Mouse (Mus musculus) forebrain, embryonic 10.5 days (tissue): ENCODE measurements around the gene Sgms2. TPM values are rescaled to one million over a fixed set of nuclear protein-coding genes. Genes with fewer than 3 reads are reported as not detected.
"Not testable (repeated sequence)": the region's sequence is repeated elsewhere in the genome, so short reads cannot be mapped to it uniquely, and the experiment has no call there.

Experiments
- DNase-seq: peaks from one replicate; pipeline ENCODE4 v3.0.0-alpha.2; 2017; ENCODE audit warnings: low spot score; ENCODE audit errors: extremely low spot score
- H3K27ac ChIP-seq: fragments of 300-500 bp; sonication (generic); 2 replicates; pipeline ENCODE4 v1.5.1; 2016; ENCODE audit warnings: mild to moderate bottlenecking
- H3K27me3 ChIP-seq: fragments of 300-500 bp; sonication (generic); 2 replicates; pipeline ENCODE4 v1.6.1; 2016; ENCODE audit warnings: mild to moderate bottlenecking; ENCODE audit not compliant: poor library complexity, severe bottlenecking
- H3K36me3 ChIP-seq: fragments of 300-500 bp; sonication (generic); replicated peaks from 2 replicates; pipeline ENCODE4 v1.6.1; 2016; ENCODE audit warnings: mild to moderate bottlenecking, moderate library complexity
- H3K4me1 ChIP-seq: fragments of 300-500 bp; sonication (generic); 2 replicates; pipeline ENCODE4 v1.6.1; 2016
- H3K4me3 ChIP-seq: fragments of 300-500 bp; sonication (generic); 2 replicates; pipeline ENCODE4 v1.5.1; 2016; ENCODE audit warnings: mild to moderate bottlenecking, moderate library complexity
- H3K9me3 ChIP-seq: fragments of 300-500 bp; sonication (generic); 2 replicates; pipeline ENCODE4 v1.6.1; 2016; ENCODE audit warnings: mild to moderate bottlenecking, moderate library complexity
- WGBS: fragments of 180-500 bp; shearing (Covaris S2); methylation state at CpG from one replicate; pipeline ENCODE4 v1.1.7; 2016; 5-methylcytosine and 5-hydroxymethylcytosine counted together
- polyA plus RNA-seq: library from polyadenylated mRNA; unstranded; fragments of >200 nt; fragmentation: Nextera tagmentation; extraction: Ambion mirVana; gene quantifications from 2 replicates; pipeline ENCODE4 v1.2.1, GENCODE M21; 2016

Sgms2 gene
- polyA plus RNA-seq, 1 experiment from 2014 or later: 1.0 TPM

- Histone ChIP-seq H3K9me3 (no peaks in the 10 kb centered on the region), H3K27ac (no peak overlapping the region), H3K36me3 (no peaks in the 10 kb centered on the region), H3K4me3 (no peak overlapping the region), H3K27me3 (no peaks in the 10 kb centered on the region), H3K4me1 (no peaks in the 10 kb centered on the region)
- WGBS: 60% methylated on average over 6 of the region's 6 CpGs
- peak; percentile 31 for DNase-seq
Observed at GRCm38 (mm10) chr3:131347831-131348578, 143.2 kb downstream of the Sgms2 start.

- H3K27ac ChIP-seq: no peak overlapping the region
- H3K9me3 ChIP-seq: no peaks in the 10 kb centered on the region
- WGBS: 93% methylated on average over 6 of the region's 6 CpGs
- H3K27me3 ChIP-seq: no peaks in the 10 kb centered on the region
- H3K4me1 ChIP-seq: no peaks in the 10 kb centered on the region
- no peak for DNase-seq
- no peaks in the 10 kb centered on the region for H3K36me3 ChIP-seq
- H3K4me3 ChIP-seq: no peak overlapping the region
Observed at GRCm38 (mm10) chr3:131345903-131346302, 145.3 kb downstream of the Sgms2 start.

DNA sequence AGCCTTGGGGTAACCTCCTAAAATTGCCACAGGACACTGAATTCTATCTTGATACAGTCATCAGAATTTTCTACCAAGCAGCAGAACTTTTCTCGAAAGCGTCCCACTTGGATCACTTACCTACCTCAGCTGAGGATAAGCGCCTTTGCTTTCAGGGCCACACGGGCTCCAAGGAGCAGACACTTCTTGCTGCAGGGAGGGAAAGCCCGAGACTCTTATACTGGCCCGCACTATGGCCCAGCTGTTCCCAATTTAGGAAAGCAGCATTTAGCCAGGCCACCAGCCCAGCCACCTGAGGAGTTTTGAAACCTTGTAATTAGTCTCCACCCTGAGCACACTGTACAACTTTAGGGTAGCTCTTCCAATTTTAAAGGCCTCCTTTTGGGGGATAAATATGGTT is 147.9 kb downstream of the Sgms2 start:
- Histone ChIP-seq H3K4me1 (no peaks in the 10 kb centered on the region), H3K27ac (no peak overlapping the region), H3K27me3 (no peaks in the 10 kb centered on the region), H3K4me3 (no peak overlapping the region), H3K9me3 (no peaks in the 10 kb centered on the region), H3K36me3 (no peaks in the 10 kb centered on the region)
- WGBS: 79% methylated on average over 6 of the region's 6 CpGs
- no peak for DNase-seq

DNA sequence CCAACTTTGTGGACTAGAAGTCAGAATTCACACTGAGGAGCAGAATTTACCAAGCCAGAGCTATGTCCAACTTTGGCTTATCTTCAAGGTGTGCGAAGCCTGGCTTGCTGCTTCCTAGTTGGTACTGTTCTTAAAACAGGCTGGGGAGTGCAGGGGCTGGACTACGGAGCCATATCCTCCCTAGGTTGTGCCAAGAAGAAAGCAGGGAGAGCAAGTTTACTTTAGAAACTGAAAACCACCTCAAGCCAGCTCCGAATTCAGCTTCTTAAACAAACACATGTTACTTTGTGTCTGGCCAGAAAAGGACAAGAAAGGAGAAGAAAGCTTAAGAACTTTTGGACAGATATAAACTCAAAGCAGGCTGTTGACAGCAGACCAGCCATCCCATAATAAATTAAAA is 150.3 kb downstream of the Sgms2 start:
- DNase-seq: no peak
- 86% methylated on average over 3 of the region's 3 CpGs for WGBS
- Histone ChIP-seq H3K27ac (no peak overlapping the region), H3K4me3 (no peak overlapping the region), H3K9me3 (no peaks in the 10 kb centered on the region), H3K36me3 (no peaks in the 10 kb centered on the region), H3K4me1 (no peaks in the 10 kb centered on the region), H3K27me3 (no peaks in the 10 kb centered on the region)

GRCm38 (mm10) chr3:131339280-131339679 is 151.9 kb downstream of the Sgms2 start:
- Histone ChIP-seq H3K4me1 (peaks cover 10% of the 10 kb centered on the region), H3K27ac (no peak overlapping the region), H3K27me3 (no peaks in the 10 kb centered on the region), H3K9me3 (no peaks in the 10 kb centered on the region), H3K4me3 (no peak overlapping the region), H3K36me3 (no peaks in the 10 kb centered on the region)
- 80% methylated on average over 4 of the region's 4 CpGs for WGBS
- no peak for DNase-seq

- DNase-seq, H3K9me3 ChIP-seq, H3K27ac ChIP-seq, H3K36me3 ChIP-seq, H3K27me3 ChIP-seq, H3K4me3 ChIP-seq: not testable (repeated sequence)
- H3K4me1 ChIP-seq: peaks cover 11% of the 10 kb centered on the region
- WGBS: 91% methylated on average over 7 of the region's 7 CpGs
Observed at GRCm38 (mm10) chr3:131337749-131338148, 153.5 kb downstream of the Sgms2 start.

DNA sequence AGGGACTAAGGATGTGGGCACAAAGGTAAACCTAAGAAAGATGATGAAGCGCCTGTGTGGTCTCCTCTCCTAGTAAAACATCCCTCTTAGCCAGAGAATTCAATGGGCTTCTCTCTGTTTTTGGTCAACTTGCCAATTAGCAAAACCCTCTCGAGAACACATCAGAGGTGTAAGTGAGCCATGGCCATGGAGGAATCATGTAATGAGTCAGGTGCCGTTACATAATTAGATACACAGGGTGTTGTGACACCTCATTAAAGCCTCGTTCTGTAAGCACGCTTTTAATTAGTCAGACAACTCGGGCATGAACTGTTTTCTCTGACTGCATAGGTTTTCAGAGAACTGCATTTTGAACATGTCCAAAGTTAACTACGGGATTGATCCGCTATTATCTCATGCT is 154.6 kb downstream of the Sgms2 start:
- no peak for DNase-seq
- 71% methylated on average over 8 of the region's 8 CpGs for WGBS
- peaks cover 11% of the 10 kb centered on the region for H3K4me1 ChIP-seq

DNA sequence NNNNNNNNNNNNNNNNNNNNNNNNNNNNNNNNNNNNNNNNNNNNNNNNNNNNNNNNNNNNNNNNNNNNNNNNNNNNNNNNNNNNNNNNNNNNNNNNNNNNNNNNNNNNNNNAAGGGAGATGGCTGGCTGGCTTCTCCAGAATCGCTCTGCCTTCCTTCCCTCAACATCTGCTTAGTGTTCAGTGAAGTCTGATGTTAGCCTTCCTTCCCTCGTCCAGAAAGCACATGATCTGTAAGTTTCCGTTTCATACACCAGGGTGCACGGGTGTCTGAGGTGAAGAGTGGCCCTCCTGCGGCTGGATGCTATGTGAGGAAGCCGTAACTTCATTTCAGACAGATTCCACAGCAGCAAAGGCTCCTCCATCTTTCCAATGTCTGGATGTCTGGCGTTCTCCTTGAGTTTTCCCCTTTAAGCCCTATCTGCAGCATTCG is 156.1 kb downstream of the Sgms2 start:
- DNase-seq: no peak
- Histone ChIP-seq H3K27ac (no peak overlapping the region), H3K9me3 (no peaks in the 10 kb centered on the region), H3K27me3 (peaks cover 13% of the 10 kb centered on the region; the same call in 1 of the 2 replicates), H3K4me3 (no peak overlapping the region), H3K4me1 (peaks cover 11% of the 10 kb centered on the region), H3K36me3 (no peaks in the 10 kb centered on the region)
- 90% methylated on average over 8 of the region's 8 CpGs for WGBS

More for the DNA sequence above, 154.6 kb downstream of the Sgms2 start:
- H3K4me3 ChIP-seq: no peak overlapping the region
- H3K36me3 ChIP-seq: no peaks in the 10 kb centered on the region
- peaks cover 13% of the 10 kb centered on the region; the same call in 1 of the 2 replicates for H3K27me3 ChIP-seq
- no peak overlapping the region for H3K27ac ChIP-seq
- no peaks in the 10 kb centered on the region for H3K9me3 ChIP-seq

DNA sequence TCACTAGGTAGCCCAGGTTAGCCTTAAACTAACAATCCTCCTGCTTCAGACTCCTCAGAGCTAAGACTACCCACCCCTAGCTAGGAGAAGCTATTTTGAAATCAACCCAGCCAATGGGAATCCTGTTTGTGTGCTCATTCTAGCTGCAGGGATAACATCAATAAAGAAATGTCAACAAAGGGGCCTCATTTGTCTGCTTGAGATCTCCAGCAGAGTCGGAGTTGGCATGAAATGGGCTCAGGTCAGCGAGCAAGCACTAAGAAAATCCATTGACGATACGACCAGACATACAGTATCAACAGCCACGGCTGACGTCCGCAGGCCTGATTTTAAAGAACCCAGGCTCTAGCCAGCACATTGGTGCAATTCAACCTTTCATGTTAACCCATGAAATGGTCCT is 164.0 kb downstream of the Sgms2 start:
- Histone ChIP-seq H3K9me3 (peaks cover 3% of the 10 kb centered on the region; the same call in 1 of the 2 replicates), H3K36me3 (no peaks in the 10 kb centered on the region), H3K4me1 (no peaks in the 10 kb centered on the region), H3K27ac (no peak overlapping the region), H3K27me3 (no peaks in the 10 kb centered on the region), H3K4me3 (no peak overlapping the region)
- 76% methylated on average over 7 of the region's 7 CpGs for WGBS
- DNase-seq: no peak

DNA sequence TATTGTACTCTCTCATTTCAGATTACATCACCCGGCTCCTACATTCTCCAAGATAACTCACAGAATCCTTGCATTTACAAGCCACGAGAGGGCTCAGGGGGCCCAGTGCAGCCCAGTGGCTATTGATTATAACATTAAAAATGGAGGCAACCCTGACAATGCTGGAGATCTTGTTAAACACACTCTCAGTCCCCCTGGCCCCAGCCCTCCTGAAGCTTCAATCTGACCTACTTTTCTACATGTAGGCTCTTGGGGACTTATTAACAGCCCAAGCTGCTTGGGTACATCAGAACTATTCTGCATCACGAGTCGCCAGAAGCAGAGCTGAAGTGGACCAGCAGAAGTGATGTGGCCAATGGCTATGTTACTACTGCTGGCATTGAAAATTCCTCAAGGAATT is 164.6 kb downstream of the Sgms2 start:
- H3K9me3 ChIP-seq: peaks cover 3% of the 10 kb centered on the region; the same call in 1 of the 2 replicates
- H3K27me3 ChIP-seq: no peaks in the 10 kb centered on the region
- WGBS: 90% methylated on average over 4 of the region's 4 CpGs
- H3K27ac ChIP-seq: no peak overlapping the region
- no peaks in the 10 kb centered on the region for H3K4me1 ChIP-seq
- H3K36me3 ChIP-seq: no peaks in the 10 kb centered on the region
- H3K4me3 ChIP-seq: no peak overlapping the region
- no peak for DNase-seq

- WGBS: 81% methylated on average over 14 of the region's 14 CpGs
- Histone ChIP-seq H3K27me3 (peaks cover 5% of the 10 kb centered on the region; the same call in 1 of the 2 replicates), H3K9me3 (no peaks in the 10 kb centered on the region), H3K27ac (no peak overlapping the region), H3K4me1 (peaks cover 4% of the 10 kb centered on the region; the same call in 1 of the 2 replicates), H3K4me3 (no peak overlapping the region), H3K36me3 (no peaks in the 10 kb centered on the region)
- DNase-seq: no peak
Observed at GRCm38 (mm10) chr3:131322081-131322815, 169.0 kb downstream of the Sgms2 start.

DNA sequence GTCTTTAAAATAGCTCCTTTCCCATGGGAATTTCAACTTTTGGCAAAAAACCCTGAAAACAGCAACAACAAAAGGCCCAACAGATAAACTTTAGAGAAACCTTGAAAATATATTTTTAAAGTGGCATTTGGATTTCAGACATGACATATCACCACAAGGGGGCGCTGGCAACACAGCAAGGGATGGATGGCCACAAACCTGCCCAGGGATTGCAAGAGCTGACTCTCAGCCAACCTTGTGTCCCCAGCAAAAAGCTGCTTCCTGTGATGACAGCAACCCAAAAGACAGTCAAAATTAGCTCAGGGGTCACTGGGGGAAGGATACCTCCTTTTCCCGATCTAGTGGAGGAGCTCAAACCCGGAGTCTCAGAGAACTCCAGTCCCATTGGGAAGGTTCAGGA is 171.0 kb downstream of the Sgms2 start:
- Histone ChIP-seq H3K4me3 (no peak overlapping the region), H3K9me3 (no peaks in the 10 kb centered on the region), H3K27ac (no peak overlapping the region), H3K4me1 (peaks cover 14% of the 10 kb centered on the region), H3K27me3 (peaks cover 5% of the 10 kb centered on the region; the same call in 1 of the 2 replicates), H3K36me3 (no peaks in the 10 kb centered on the region)
- 6% methylated on average over 3 of the region's 3 CpGs for WGBS
- peak; percentile 74 for DNase-seq

GRCm38 (mm10) chr3:131318211-131318610 is 173.0 kb downstream of the Sgms2 start:
- WGBS: 60% methylated on average over 2 of the region's 2 CpGs
- no peaks in the 10 kb centered on the region for H3K9me3 ChIP-seq

More at GRCm38 (mm10) chr3:131318211-131318610, 173.0 kb downstream of the Sgms2 start:
- DNase-seq: no peak
- Histone ChIP-seq H3K36me3 (no peaks in the 10 kb centered on the region), H3K4me1 (peaks cover 14% of the 10 kb centered on the region), H3K27ac (no peak overlapping the region), H3K4me3 (no peak overlapping the region), H3K27me3 (peaks cover 5% of the 10 kb centered on the region; the same call in 1 of the 2 replicates)
